Mouse (Mus musculus) ZHBTc4 (cell line): ENCODE data around the gene Thsd7a.

Source experiments
- DNase-seq: peaks from one replicate; pipeline ENCODE4 v3.0.0-alpha.2; 2011; ENCODE audit warnings: low read depth, low spot score

Thsd7a gene

GRCm38 (mm10) chr6:12393574-12394380 lies 355.4 kb downstream of the Thsd7a start:
- no peak for DNase-seq

DNA sequence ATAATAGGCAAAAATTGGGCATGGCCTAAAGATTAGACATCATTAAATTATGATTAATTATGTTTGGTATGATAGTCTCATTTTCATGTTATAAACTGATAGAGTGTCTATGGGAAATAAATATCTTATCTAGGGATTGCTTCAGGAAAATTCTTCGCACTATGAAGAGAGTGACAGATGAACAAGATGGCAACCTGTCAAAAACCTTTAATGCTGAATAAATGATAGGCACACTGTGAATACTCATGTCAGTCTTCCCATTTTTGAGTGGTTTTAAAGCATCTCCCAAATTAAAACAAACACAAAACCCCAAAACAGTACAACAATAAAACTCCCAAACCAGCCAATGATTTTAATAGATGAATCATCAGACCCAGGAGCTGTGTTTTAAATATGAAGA lies 362.5 kb downstream of the Thsd7a start:
- DNase-seq: no peak

- DNase-seq: no peak
Measured at GRCm38 (mm10) chr6:12385591-12385990, 363.6 kb downstream of the Thsd7a start.

GRCm38 (mm10) chr6:12381136-12381778 lies 368.0 kb downstream of the Thsd7a start:
- DNase-seq: no peak

DNA sequence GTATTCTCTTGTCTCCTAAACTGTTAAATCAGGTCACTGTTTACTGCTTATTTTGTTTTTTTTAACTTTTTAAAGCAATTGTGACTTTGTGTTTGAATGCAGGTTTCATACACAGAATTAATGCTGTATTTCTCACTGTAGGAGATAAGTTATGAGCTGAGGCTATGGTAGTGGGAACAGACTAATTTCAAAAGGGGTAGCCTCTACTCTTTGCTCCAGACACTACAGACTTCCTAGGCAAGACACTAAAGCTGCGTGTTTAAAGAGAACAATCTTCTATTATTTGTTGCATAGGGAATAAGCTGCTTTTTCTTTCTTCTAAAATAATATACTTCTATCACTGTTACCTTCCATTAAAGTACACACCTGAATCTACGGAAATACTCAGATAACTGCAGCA lies 368.5 kb downstream of the Thsd7a start:
- DNase-seq: no peak

DNA sequence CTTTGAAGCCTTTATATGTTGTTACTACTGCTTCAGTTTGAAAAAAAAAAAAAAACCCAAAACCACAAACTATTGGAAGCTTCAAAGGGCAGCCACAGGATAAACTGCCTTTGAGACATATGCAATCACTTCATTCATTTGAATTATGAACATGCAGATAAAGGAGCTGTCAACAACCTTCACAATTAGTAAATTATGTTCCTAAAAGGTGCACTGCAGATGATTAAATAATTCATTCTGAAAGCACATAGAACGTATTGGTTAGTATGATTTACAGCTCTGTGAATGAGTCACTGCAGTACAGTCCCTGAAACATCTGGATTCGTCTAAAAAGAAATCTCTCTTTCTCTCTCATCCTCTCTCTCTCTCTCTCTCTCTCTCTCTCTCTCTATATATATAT lies 390.5 kb downstream of the Thsd7a start:
- no peak for DNase-seq

- no peak for DNase-seq
Measured at GRCm38 (mm10) chr6:12353573-12353972, 395.6 kb downstream of the Thsd7a start.

GRCm38 (mm10) chr6:12352165-12352719 lies 397.0 kb downstream of the Thsd7a start:
- no peak for DNase-seq

- no peak for DNase-seq
Measured at GRCm38 (mm10) chr6:12350753-12351152, 398.5 kb downstream of the Thsd7a start.

- no peak for DNase-seq
Measured at GRCm38 (mm10) chr6:12349105-12349759, 400.0 kb downstream of the Thsd7a start.

- no peak for DNase-seq
Measured at GRCm38 (mm10) chr6:12348667-12349066, 400.5 kb downstream of the Thsd7a start.

GRCm38 (mm10) chr6:12336590-12337584 lies 412.3 kb downstream of the Thsd7a start:
- DNase-seq: no peak

DNA sequence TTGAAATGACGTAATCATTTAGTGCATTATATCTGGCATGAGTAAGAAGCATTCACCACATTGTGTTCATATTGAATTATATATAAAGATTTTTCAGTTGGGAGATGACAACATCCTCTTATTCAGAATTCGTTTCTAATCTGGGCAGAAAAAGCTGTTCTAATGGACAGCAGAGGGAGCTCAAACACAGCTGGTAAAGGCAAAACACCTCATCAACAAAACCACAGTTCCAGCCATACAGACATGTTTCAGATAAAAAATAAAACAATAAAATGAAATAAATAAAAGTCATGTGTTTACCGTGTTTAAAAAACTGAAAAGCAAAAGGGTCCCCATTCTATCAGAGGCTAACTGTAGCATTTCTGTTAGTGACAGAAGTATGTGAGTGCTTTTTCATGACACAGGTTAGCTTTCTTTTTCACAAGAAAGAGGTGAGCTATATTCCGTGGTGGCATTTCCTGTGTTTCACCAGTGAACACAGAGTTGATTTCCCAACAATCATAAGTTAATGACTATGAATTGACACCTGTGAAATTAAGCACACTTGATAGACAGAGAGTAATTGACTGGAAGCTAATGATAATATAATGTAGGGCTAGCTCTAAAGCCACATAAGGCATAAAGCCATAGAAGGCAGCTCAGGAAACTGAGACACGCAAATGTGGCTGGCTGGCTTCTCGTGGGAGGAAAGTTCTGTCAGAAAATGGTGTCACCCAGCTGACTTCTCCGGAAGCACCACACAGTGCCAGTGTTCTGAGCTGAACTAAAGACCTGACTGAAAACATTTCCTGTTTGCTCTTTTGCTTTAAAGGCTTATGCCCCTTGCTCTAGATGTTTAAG lies 433.9 kb downstream of the Thsd7a start:
- DNase-seq: peak; percentile 34

- no peak for DNase-seq
Measured at GRCm38 (mm10) chr6:12307502-12307901, 441.7 kb downstream of the Thsd7a start.

GRCm38 (mm10) chr6:12262641-12263400 lies 486.4 kb downstream of the Thsd7a start:
- peak; percentile 42 for DNase-seq
